In the genomic region with DNA sequence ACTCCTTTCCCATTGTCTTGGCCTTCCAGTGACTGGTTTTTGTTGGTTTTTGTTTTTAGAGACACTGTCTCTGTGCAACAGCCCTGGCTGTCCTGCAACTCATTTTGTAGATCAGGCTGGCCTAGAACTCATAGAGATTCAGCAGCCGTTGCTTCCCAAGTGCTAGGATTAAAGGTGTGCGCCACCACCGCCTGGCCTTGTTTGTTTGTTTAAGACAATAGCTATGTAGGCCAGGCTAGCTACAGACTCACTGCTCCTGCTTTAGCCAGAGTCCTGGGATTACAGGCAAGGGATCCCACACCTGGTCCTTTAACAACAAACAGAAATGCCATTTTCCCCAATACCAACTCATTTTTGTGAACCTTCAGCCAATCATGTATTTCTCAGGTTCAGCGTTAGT, we compare ENCODE assay signal across 8 mouse cellular contexts. TPM values are rescaled to one million over a fixed set of nuclear protein-coding genes. Genes with fewer than 3 reads are reported as not detected.
DNase-seq lines count a peak whose midpoint lies in the region; ATAC-seq and TF ChIP-seq lines count a peak whose summit lies in the region.

A gene (plus strand): TSS at position 359 of the 400 bp plus-strand sequence.

- 93% methylated on average over 4 of the region's 4 CpGs for WGBS in kidney, postnatal 0 days
- 82% methylated on average over 4 of the region's 4 CpGs for WGBS in embryonic facial prominence, embryonic 14.5 days
- 84% methylated on average over 4 of the region's 4 CpGs for WGBS in intestine, embryonic 14.5 days
- 90% methylated on average over 4 of the region's 4 CpGs for WGBS in neural tube, embryonic 12.5 days

- TF ChIP-seq CTCF in kidney, postnatal 0 days (IDR thresholded peaks at IDR 0.05; ENCODE audit: low read depth): no peak

- no peaks in the 10 kb centered on the region for H3K27me3 ChIP-seq in kidney, postnatal 0 days (ENCODE audit: insufficient read depth, low read length)
- H3K27me3 ChIP-seq in embryonic facial prominence, embryonic 14.5 days (replicated peaks; ENCODE audit: control insufficient read depth, insufficient read depth, low read length): no peaks in the 10 kb centered on the region
- no peaks in the 10 kb centered on the region for H3K27me3 ChIP-seq in intestine, embryonic 14.5 days (replicated peaks; ENCODE audit: control insufficient read depth, insufficient read depth, low read length)
- no peaks in the 10 kb centered on the region for H3K27me3 ChIP-seq in neural tube, embryonic 12.5 days (replicated peaks)

- no peak within 1 kb of the TSS for H3K4me3 ChIP-seq in kidney, postnatal 0 days (replicated peaks; ENCODE audit: low read depth, low read length)
- no peak within 1 kb of the TSS for H3K4me3 ChIP-seq in embryonic facial prominence, embryonic 14.5 days (ENCODE audit: low read depth, low read length)
- H3K4me3 ChIP-seq in intestine, embryonic 14.5 days (ENCODE audit: low read depth, low read length): no peak within 1 kb of the TSS
- H3K4me3 ChIP-seq in neural tube, embryonic 12.5 days: no peak within 1 kb of the TSS

- H3K4me1 ChIP-seq in kidney, postnatal 0 days (replicated peaks; ENCODE audit: insufficient read depth, low read length): 0 out of 2 replicates have a peak, but pooled peaks cover 7% of the 10 kb centered on the region
- no peaks in the 10 kb centered on the region for H3K4me1 ChIP-seq in embryonic facial prominence, embryonic 14.5 days (ENCODE audit: control insufficient read depth, insufficient read depth, low read length)
- peaks cover 8% of the 10 kb centered on the region; the same call in 1 of the 2 replicates for H3K4me1 ChIP-seq in intestine, embryonic 14.5 days (replicated peaks; ENCODE audit: control insufficient read depth, insufficient read depth, low read length)
- H3K4me1 ChIP-seq in neural tube, embryonic 12.5 days: no peaks in the 10 kb centered on the region

- no peak for DNase-seq in kidney, postnatal 0 days (ENCODE audit: low spot score)
- no peak for DNase-seq in kidney, adult 18-20 months
- DNase-seq in embryonic facial prominence, embryonic 14.5 days (ENCODE audit: low spot score): no peak
- DNase-seq in intestine, embryonic 14.5 days (ENCODE audit: low spot score): no peak
- no peak for DNase-seq in adrenal gland, postnatal 36 days
- DNase-seq in layer of hippocampus, postnatal 14 days (ENCODE audit: low spot score in 2 of 2): no peak
- DNase-seq in spleen, postnatal 10 days (ENCODE audit: low spot score in 2 of 2): no peak

- no peaks in the 10 kb centered on the region for H3K9me3 ChIP-seq in kidney, postnatal 0 days (replicated peaks; ENCODE audit: low read length)
- no peaks in the 10 kb centered on the region for H3K9me3 ChIP-seq in embryonic facial prominence, embryonic 14.5 days (ENCODE audit: control insufficient read depth, low read length)
- H3K9me3 ChIP-seq in intestine, embryonic 14.5 days (ENCODE audit: control insufficient read depth, low read length): no peaks in the 10 kb centered on the region
- no peaks in the 10 kb centered on the region for H3K9me3 ChIP-seq in neural tube, embryonic 12.5 days

- no peak for ATAC-seq in kidney, postnatal 0 days (replicated peaks; ENCODE audit: low FRiP score, low read depth)
- ATAC-seq in embryonic facial prominence, embryonic 14.5 days (ENCODE audit: low read depth): no peak
- no peak for ATAC-seq in intestine, embryonic 14.5 days (replicated peaks; ENCODE audit: low FRiP score, low TSS enrichment, low read depth)
- no peak for ATAC-seq in neural tube, embryonic 12.5 days (ENCODE audit: low FRiP score, low read depth)

- no peak within 1 kb of the TSS for H3K27ac ChIP-seq in kidney, postnatal 0 days
- no peak within 1 kb of the TSS for H3K27ac ChIP-seq in embryonic facial prominence, embryonic 14.5 days (replicated peaks; ENCODE audit: low read depth, low read length)
- no peak within 1 kb of the TSS for H3K27ac ChIP-seq in intestine, embryonic 14.5 days (ENCODE audit: low read depth)
- no peak within 1 kb of the TSS for H3K27ac ChIP-seq in neural tube, embryonic 12.5 days

- H3K36me3 ChIP-seq in kidney, postnatal 0 days (ENCODE audit: insufficient read depth, low read length): no peaks in the 10 kb centered on the region
- no peaks in the 10 kb centered on the region for H3K36me3 ChIP-seq in embryonic facial prominence, embryonic 14.5 days (ENCODE audit: control insufficient read depth, insufficient read depth, low read length)
- H3K36me3 ChIP-seq in intestine, embryonic 14.5 days (ENCODE audit: control insufficient read depth, insufficient read depth, low read length): no peaks in the 10 kb centered on the region
- H3K36me3 ChIP-seq in neural tube, embryonic 12.5 days: no peaks in the 10 kb centered on the region

- H3K4me2 ChIP-seq in kidney, postnatal 0 days (ENCODE audit: low read length): no peak within 1 kb of the TSS
- no peak within 1 kb of the TSS for H3K4me2 ChIP-seq in embryonic facial prominence, embryonic 14.5 days (ENCODE audit: low read depth, low read length)
- H3K4me2 ChIP-seq in intestine, embryonic 14.5 days (ENCODE audit: low read length): no peak within 1 kb of the TSS
- no peak within 1 kb of the TSS for H3K4me2 ChIP-seq in neural tube, embryonic 12.5 days (replicated peaks)

- H3K9ac ChIP-seq in kidney, postnatal 0 days (ENCODE audit: low read depth, low read length): no peak within 1 kb of the TSS
- H3K9ac ChIP-seq in embryonic facial prominence, embryonic 14.5 days (ENCODE audit: low read depth, low read length): no peak within 1 kb of the TSS
- no peak within 1 kb of the TSS for H3K9ac ChIP-seq in intestine, embryonic 14.5 days (ENCODE audit: low read length)
- H3K9ac ChIP-seq in neural tube, embryonic 12.5 days: no peak within 1 kb of the TSS; the same call in 1 of the 2 replicates

RNA-seq across cellular contexts. Expression of the gene that starts here (rescaled TPM):
- 51.1 and 51.2 TPM in 2 replicates for polyA plus RNA-seq in kidney, postnatal 0 days (2015; fragmentation: Nextera tagmentation; extraction: Ambion mirVana)
- 46.7 and 47.0 TPM in 2 replicates for polyA plus RNA-seq in embryonic facial prominence, embryonic 14.5 days (2014; fragmentation: Nextera tagmentation; extraction: Ambion mirVana)
- 76.9 and 83.0 TPM in 2 replicates for polyA plus RNA-seq in intestine, embryonic 14.5 days (2014; fragmentation: Nextera tagmentation; extraction: Ambion mirVana)
- 52.1 and 62.8 TPM in 2 replicates for polyA plus RNA-seq in neural tube, embryonic 12.5 days (2016; fragmentation: Nextera tagmentation; extraction: Ambion mirVana)
- under 1 TPM; 0.33 to 0.93 TPM for total RNA-seq in adrenal gland, postnatal 36 days (2021)
- total RNA-seq in layer of hippocampus, postnatal 14 days (2021): 1 to 10 TPM; 2.4 TPM
